ENCODE assay signal across 11 mouse cellular contexts in the genomic region with DNA sequence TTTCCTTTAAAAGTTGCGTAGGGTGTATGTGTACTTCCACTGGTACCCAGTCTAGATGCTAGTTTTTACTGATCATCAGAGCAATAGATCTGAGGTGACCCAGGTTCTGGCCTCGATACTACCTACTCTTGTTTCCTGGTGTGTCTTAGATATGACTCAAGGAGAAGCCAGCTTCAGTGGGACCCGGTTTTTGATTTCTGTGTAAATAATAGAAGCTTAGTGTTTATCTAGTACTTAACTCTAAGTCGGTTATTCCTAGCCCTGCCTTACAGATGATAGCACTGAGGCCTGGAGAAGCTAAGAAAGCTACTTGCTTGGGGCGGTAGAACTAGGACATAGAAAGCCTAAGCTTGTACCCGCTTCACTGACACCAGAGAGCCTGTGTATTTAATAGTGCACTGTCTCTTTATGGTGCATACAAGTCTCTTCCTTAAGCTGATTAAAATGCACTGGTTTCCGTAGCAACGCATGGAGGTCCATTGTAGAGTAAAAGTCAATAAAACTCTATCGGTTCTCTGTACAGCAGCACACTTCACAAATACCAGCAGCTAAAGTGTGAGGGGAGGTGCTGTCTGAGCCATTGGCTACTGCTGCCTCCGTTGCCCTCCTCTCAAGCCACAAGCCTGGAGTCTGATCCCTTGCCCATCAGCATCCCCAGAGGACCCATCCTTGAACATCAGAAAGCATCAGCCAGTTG.
DNase-seq lines count a peak whose midpoint lies in the region; ATAC-seq lines count a peak whose summit lies in the region.
"Had no signal": no experiment of that assay in that cellular context is flagged by ENCODE, and none has a peak within 500 bp of the region (broad histone marks: within the 10 kb centered on the region; RNA-seq: fewer than 3 reads in every experiment).

No protein-coding gene starts in this region.

- DNase-seq in lung, postnatal 10 days: no peak
- DNase-seq in midbrain, embryonic 14.5 days: peak; percentile 83
- no peak for DNase-seq in cerebellum, adult 9-11 months
- DNase-seq in adipocyte (ENCODE audit: low spot score): no peak
- DNase-seq in heart, postnatal 4 days: no peak
- DNase-seq: adrenal gland, adult 2 months; layer of hippocampus, adult 9-11 months; lung, adult 18-20 months had no signal

- ATAC-seq in lung, embryonic 16.5 days (ENCODE audit: low read depth): peak; percentile 69
- peak; percentile 72 for ATAC-seq in hindbrain, embryonic 12.5 days (ENCODE audit: low FRiP score)
- ATAC-seq in midbrain, embryonic 14.5 days (ENCODE audit: low FRiP score, low TSS enrichment): peak; percentile 73
- ATAC-seq in stomach, embryonic 16.5 days (ENCODE audit: insufficient read depth, low FRiP score): peak; percentile 68; the same call in 1 of the 2 replicates

- WGBS in lung, embryonic 16.5 days: 49% methylated on average over 10 of the region's 10 CpGs
- 58% methylated on average over 10 of the region's 10 CpGs for WGBS in hindbrain, embryonic 12.5 days
- WGBS in midbrain, embryonic 14.5 days: 29% methylated on average over 10 of the region's 10 CpGs
- WGBS in stomach, embryonic 16.5 days: 50% methylated on average over 10 of the region's 10 CpGs

- H3K36me3 ChIP-seq in lung, embryonic 16.5 days (ENCODE audit: control insufficient read depth, insufficient read depth, low read length): no peaks in the 10 kb centered on the region
- H3K36me3 ChIP-seq in hindbrain, embryonic 12.5 days: no peaks in the 10 kb centered on the region
- H3K36me3 ChIP-seq in midbrain, embryonic 14.5 days (ENCODE audit: control insufficient read depth, insufficient read depth, low read length): no peaks in the 10 kb centered on the region
- H3K36me3 ChIP-seq in stomach, embryonic 16.5 days (ENCODE audit: control insufficient read depth, insufficient read depth, low read length): no peaks in the 10 kb centered on the region

- H3K9me3 ChIP-seq in lung, embryonic 16.5 days (ENCODE audit: control insufficient read depth, low read length): no peaks in the 10 kb centered on the region
- H3K9me3 ChIP-seq in hindbrain, embryonic 12.5 days (replicated peaks): no peaks in the 10 kb centered on the region
- no peaks in the 10 kb centered on the region for H3K9me3 ChIP-seq in midbrain, embryonic 14.5 days (ENCODE audit: control insufficient read depth, low read length)
- no peaks in the 10 kb centered on the region for H3K9me3 ChIP-seq in stomach, embryonic 16.5 days (replicated peaks; ENCODE audit: control insufficient read depth, low read length)

- peak overlapping the region; percentile 17; the same call in 1 of the 2 replicates for H3K4me2 ChIP-seq in lung, embryonic 16.5 days (ENCODE audit: low read depth, low read length)
- no peak overlapping the region for H3K4me2 ChIP-seq in hindbrain, embryonic 12.5 days (replicated peaks)
- H3K4me2 ChIP-seq in midbrain, embryonic 14.5 days (ENCODE audit: low read length): peak overlapping the region; percentile 38
- no peak overlapping the region for H3K4me2 ChIP-seq in stomach, embryonic 16.5 days (ENCODE audit: low read depth, low read length)

- H3K27me3 ChIP-seq in lung, embryonic 16.5 days (ENCODE audit: control insufficient read depth, insufficient read depth, low read depth, low read length): no peaks in the 10 kb centered on the region
- no peaks in the 10 kb centered on the region for H3K27me3 ChIP-seq in hindbrain, embryonic 12.5 days
- no peaks in the 10 kb centered on the region for H3K27me3 ChIP-seq in midbrain, embryonic 14.5 days (ENCODE audit: control insufficient read depth, insufficient read depth, low read length)
- no peaks in the 10 kb centered on the region for H3K27me3 ChIP-seq in stomach, embryonic 16.5 days (ENCODE audit: control insufficient read depth, insufficient read depth, low read length)

- H3K9ac ChIP-seq in lung, embryonic 16.5 days (ENCODE audit: low read length): no peak overlapping the region
- H3K9ac ChIP-seq in hindbrain, embryonic 12.5 days: no peak overlapping the region
- no peak overlapping the region for H3K9ac ChIP-seq in midbrain, embryonic 14.5 days (replicated peaks; ENCODE audit: low read length)
- no peak overlapping the region for H3K9ac ChIP-seq in stomach, embryonic 16.5 days (ENCODE audit: low read length)

- peak overlapping the region; percentile 48 for H3K27ac ChIP-seq in lung, embryonic 16.5 days (ENCODE audit: low read length)
- peak overlapping the region; percentile 18; the same call in 1 of the 2 replicates for H3K27ac ChIP-seq in hindbrain, embryonic 12.5 days
- H3K27ac ChIP-seq in midbrain, embryonic 14.5 days (replicated peaks; ENCODE audit: low read depth, low read length): peak overlapping the region; percentile 75
- peak overlapping the region; percentile 40 for H3K27ac ChIP-seq in stomach, embryonic 16.5 days (ENCODE audit: low read length)

- H3K4me1 ChIP-seq in lung, embryonic 16.5 days (replicated peaks; ENCODE audit: control insufficient read depth, insufficient read depth, low read length): peaks cover 30% of the 10 kb centered on the region
- H3K4me1 ChIP-seq in hindbrain, embryonic 12.5 days: peaks cover 19% of the 10 kb centered on the region
- H3K4me1 ChIP-seq in midbrain, embryonic 14.5 days (ENCODE audit: control insufficient read depth, insufficient read depth, low read length): peaks cover 12% of the 10 kb centered on the region
- peaks cover 7% of the 10 kb centered on the region for H3K4me1 ChIP-seq in stomach, embryonic 16.5 days (ENCODE audit: control insufficient read depth, insufficient read depth, low read length)

- H3K4me3 ChIP-seq in lung, embryonic 16.5 days (ENCODE audit: low read length): no peak overlapping the region
- no peak overlapping the region for H3K4me3 ChIP-seq in hindbrain, embryonic 12.5 days
- H3K4me3 ChIP-seq in midbrain, embryonic 14.5 days (replicated peaks; ENCODE audit: low read depth, low read length): no peak overlapping the region
- no peak overlapping the region for H3K4me3 ChIP-seq in stomach, embryonic 16.5 days (replicated peaks; ENCODE audit: low read length)

Comparison
In these comparisons a context has a peak if more than half of its experiments do, and no peak if none do; other contexts are left out.
1. H3K27ac ChIP-seq: peak in every context shown above with its lines; median percentile 75 in midbrain, embryonic 14.5 days; 48 in lung, embryonic 16.5 days; 40 in stomach, embryonic 16.5 days; 18 in hindbrain, embryonic 12.5 days.
2. H3K4me2 ChIP-seq: peak in lung, embryonic 16.5 days (single experiment) and midbrain, embryonic 14.5 days (single experiment); none in hindbrain, embryonic 12.5 days (single experiment) and stomach, embryonic 16.5 days (single experiment).
3. Peak in every context shown above with its lines, with median percentiles within 50 percentile points of each other: ATAC-seq.